ENCODE assay signal across 9 mouse cellular contexts in the genomic region with DNA sequence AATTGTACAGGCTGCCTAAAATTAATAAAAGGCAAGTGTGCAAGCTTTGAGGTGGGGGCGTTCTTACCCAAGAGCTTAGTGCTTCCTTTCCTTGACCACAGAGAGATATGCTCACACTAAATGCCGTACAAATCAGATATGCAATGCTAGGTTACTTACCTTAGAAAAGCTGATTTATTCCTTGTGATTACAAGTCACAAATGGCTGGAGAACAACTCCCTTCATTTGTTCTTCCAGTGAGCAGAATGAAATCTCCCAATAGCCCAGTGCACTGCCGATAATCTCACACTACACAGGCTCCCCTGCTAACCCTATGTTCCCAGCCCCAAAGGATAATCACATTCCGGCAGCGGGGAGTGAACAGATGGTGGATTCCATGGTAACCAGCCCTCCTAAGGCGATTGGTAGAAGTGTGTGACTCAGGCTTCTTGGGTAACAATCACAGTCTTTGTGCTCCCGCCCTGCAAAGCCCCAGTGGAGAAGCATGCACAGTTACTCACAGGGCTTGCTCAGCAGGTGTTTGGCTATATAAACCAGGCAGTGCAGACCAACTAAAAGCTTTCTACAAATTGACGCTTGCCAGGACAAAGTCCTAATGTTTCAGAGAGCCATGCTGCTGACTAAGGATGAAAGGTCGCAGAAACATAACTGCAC. TPM values are rescaled to one million over a fixed set of nuclear protein-coding genes. Genes with fewer than 3 reads are reported as not detected.
DNase-seq lines count a peak whose midpoint lies in the region; ATAC-seq lines count a peak whose summit lies in the region.
"Had no signal": no experiment of that assay in that cellular context is flagged by ENCODE, and none has a peak within 500 bp of the region (broad histone marks: within the 10 kb centered on the region; RNA-seq: fewer than 3 reads in every experiment).

No protein-coding gene starts in this region.

- H3K9ac ChIP-seq in embryonic facial prominence, embryonic 12.5 days = no peak overlapping the region
- no peak overlapping the region for H3K9ac ChIP-seq in heart, embryonic 11.5 days (ENCODE audit: low read depth, low read length)
- no peak overlapping the region for H3K9ac ChIP-seq in kidney, embryonic 15.5 days
- H3K9ac ChIP-seq in limb, embryonic 12.5 days (replicated peaks) = no peak overlapping the region

- no peaks in the 10 kb centered on the region for H3K36me3 ChIP-seq in embryonic facial prominence, embryonic 12.5 days
- H3K36me3 ChIP-seq in heart, embryonic 11.5 days (ENCODE audit: control insufficient read depth, insufficient read depth, low read length) = no peaks in the 10 kb centered on the region
- no peaks in the 10 kb centered on the region for H3K36me3 ChIP-seq in kidney, embryonic 15.5 days
- H3K36me3 ChIP-seq in limb, embryonic 12.5 days = no peaks in the 10 kb centered on the region

- WGBS in embryonic facial prominence, embryonic 12.5 days = 8% methylated on average over 9 of the region's 9 CpGs
- 11% methylated on average over 9 of the region's 9 CpGs for WGBS in heart, embryonic 11.5 days (ENCODE audit: insufficient replicate concordance)
- WGBS in kidney, embryonic 15.5 days = 18% methylated on average over 9 of the region's 9 CpGs
- 9% methylated on average over 9 of the region's 9 CpGs for WGBS in limb, embryonic 12.5 days

- peak overlapping the region; percentile 23 for H3K4me3 ChIP-seq in embryonic facial prominence, embryonic 12.5 days
- peak overlapping the region; percentile 11; the same call in 1 of the 2 replicates for H3K4me3 ChIP-seq in heart, embryonic 11.5 days (ENCODE audit: low read depth, low read length)
- H3K4me3 ChIP-seq in kidney, embryonic 15.5 days (replicated peaks) = no peak overlapping the region
- peak overlapping the region; percentile 39 for H3K4me3 ChIP-seq in limb, embryonic 12.5 days (replicated peaks)
- H3K4me3 ChIP-seq: megakaryocyte, embryonic 14.5 days had no signal

- no peaks in the 10 kb centered on the region for H3K27me3 ChIP-seq in embryonic facial prominence, embryonic 12.5 days
- H3K27me3 ChIP-seq in heart, embryonic 11.5 days (ENCODE audit: control insufficient read depth, insufficient read depth, low read length) = no peaks in the 10 kb centered on the region
- H3K27me3 ChIP-seq in kidney, embryonic 15.5 days = no peaks in the 10 kb centered on the region
- H3K27me3 ChIP-seq in limb, embryonic 12.5 days = no peaks in the 10 kb centered on the region
- H3K27me3 ChIP-seq: megakaryocyte, embryonic 14.5 days had no signal

- H3K27ac ChIP-seq in embryonic facial prominence, embryonic 12.5 days = peak overlapping the region; percentile 64
- peak overlapping the region; percentile 58 for H3K27ac ChIP-seq in heart, embryonic 11.5 days (ENCODE audit: low read depth, low read length)
- peak overlapping the region; percentile 66 for H3K27ac ChIP-seq in kidney, embryonic 15.5 days
- peak overlapping the region; percentile 84 for H3K27ac ChIP-seq in limb, embryonic 12.5 days

- H3K9me3 ChIP-seq in embryonic facial prominence, embryonic 12.5 days = no peaks in the 10 kb centered on the region
- no peaks in the 10 kb centered on the region for H3K9me3 ChIP-seq in heart, embryonic 11.5 days (replicated peaks; ENCODE audit: control insufficient read depth, low read length)
- no peaks in the 10 kb centered on the region for H3K9me3 ChIP-seq in kidney, embryonic 15.5 days (replicated peaks)
- H3K9me3 ChIP-seq in limb, embryonic 12.5 days = no peaks in the 10 kb centered on the region
- H3K9me3 ChIP-seq: megakaryocyte, embryonic 14.5 days had no signal

- peak; percentile 100 for ATAC-seq in embryonic facial prominence, embryonic 12.5 days (ENCODE audit: insufficient number of reproducible peaks, insufficient read depth, low FRiP score, low TSS enrichment)
- peak; percentile 88 for ATAC-seq in heart, embryonic 11.5 days (replicated peaks; ENCODE audit: insufficient number of reproducible peaks, low FRiP score, low TSS enrichment)
- peak; percentile 98 for ATAC-seq in kidney, embryonic 15.5 days (replicated peaks; ENCODE audit: low FRiP score)
- ATAC-seq in limb, embryonic 12.5 days (ENCODE audit: insufficient number of reproducible peaks, insufficient read depth, low FRiP score, low TSS enrichment, low read depth) = peak; percentile 100

- peak; percentile 14 to 45 for DNase-seq in lung, adult 18-20 months
- no peak for DNase-seq in lung, postnatal 25 days (ENCODE audit: low spot score)
- DNase-seq in neural tube, embryonic 10.5 days (ENCODE audit: extremely low spot score, low spot score) = peak; percentile 76
- no peak for DNase-seq in c-Kit-positive CD71-positive TER-119-positive erythroid progenitor cells, embryonic 14.5 days (ENCODE audit: low spot score)

- peak overlapping the region; percentile 30 for H3K4me2 ChIP-seq in embryonic facial prominence, embryonic 12.5 days (replicated peaks)
- peak overlapping the region; percentile 54 for H3K4me2 ChIP-seq in heart, embryonic 11.5 days
- peak overlapping the region; percentile 36 for H3K4me2 ChIP-seq in kidney, embryonic 15.5 days
- peak overlapping the region; percentile 51 for H3K4me2 ChIP-seq in limb, embryonic 12.5 days

- H3K4me1 ChIP-seq in embryonic facial prominence, embryonic 12.5 days = no peaks in the 10 kb centered on the region
- H3K4me1 ChIP-seq in heart, embryonic 11.5 days (ENCODE audit: control insufficient read depth, insufficient read depth, low read length) = peaks cover 8% of the 10 kb centered on the region; the same call in 1 of the 2 replicates
- H3K4me1 ChIP-seq in kidney, embryonic 15.5 days = peaks cover 9% of the 10 kb centered on the region
- H3K4me1 ChIP-seq in limb, embryonic 12.5 days (replicated peaks) = peaks cover 8% of the 10 kb centered on the region

RNA-seq across cellular contexts. Expression of a gene that starts 40.3 kb away (rescaled TPM):
- 8.6 and 9.0 TPM in 2 replicates for polyA plus RNA-seq in embryonic facial prominence, embryonic 12.5 days (2016; fragmentation: Nextera tagmentation; extraction: Ambion mirVana)
- polyA plus RNA-seq in heart, embryonic 11.5 days (2014; fragmentation: Nextera tagmentation; extraction: Ambion mirVana) = 9.2 and 11.3 TPM in 2 replicates
- 12.8 and 14.8 TPM in 2 replicates for polyA plus RNA-seq in kidney, embryonic 15.5 days (2015; fragmentation: Nextera tagmentation; extraction: Ambion mirVana)
- 11.6 and 12.4 TPM in 2 replicates for polyA plus RNA-seq in limb, embryonic 12.5 days (2016; fragmentation: Nextera tagmentation; extraction: Ambion mirVana)

Comparison
In these comparisons a context has a peak if more than half of its experiments do, and no peak if none do; other contexts are left out.
1. DNase-seq: peak in lung, adult 18-20 months (2 of 2) and neural tube, embryonic 10.5 days (single experiment); none in lung, postnatal 25 days (single experiment) and c-Kit-positive CD71-positive TER-119-positive erythroid progenitor cells, embryonic 14.5 days (single experiment).
2. Peak in every context shown above with its lines, with median percentiles within 50 percentile points of each other: ATAC-seq, H3K27ac ChIP-seq and H3K4me2 ChIP-seq.